Mouse (Mus musculus) forebrain, embryonic 15.5 days (tissue): ENCODE data around the gene Armc7. TPM values are rescaled to one million over a fixed set of nuclear protein-coding genes. Genes with fewer than 3 reads are reported as not detected.
"Not testable (repeated sequence)": the region's sequence is repeated elsewhere in the genome, so short reads cannot be mapped to it uniquely, and the experiment has no call there.

ENCODE experiments used
- ATAC-seq: fragments of 200-750 bp; cut with Nextera tagmentation; replicated peaks from 2 replicates; pipeline ENCODE4 v1.8.0; 2017; ENCODE audit warnings: mild to moderate bottlenecking, moderate TSS enrichment, moderate library complexity
- H3K27ac ChIP-seq: fragments of 300-500 bp; sonication (generic); replicated peaks from 2 replicates; pipeline ENCODE4 v1.5.1; 2015; ENCODE audit warnings: mild to moderate bottlenecking, inconsistent platforms
- H3K27me3 ChIP-seq: fragments of 300-500 bp; sonication (generic); 2 replicates; pipeline ENCODE4 v1.6.1; 2015; ENCODE audit warnings: inconsistent platforms
- H3K36me3 ChIP-seq: fragments of 300-500 bp; sonication (generic); 2 replicates; pipeline ENCODE4 v1.6.1; 2015; ENCODE audit warnings: mild to moderate bottlenecking, inconsistent platforms
- H3K4me1 ChIP-seq: fragments of 300-500 bp; sonication (generic); 2 replicates; pipeline ENCODE4 v1.6.1; 2015; ENCODE audit warnings: inconsistent platforms
- H3K4me2 ChIP-seq: fragments of 300-500 bp; sonication (generic); replicated peaks from 2 replicates; pipeline ENCODE4 v1.6.1; 2015; ENCODE audit warnings: mild to moderate bottlenecking, inconsistent platforms
- H3K4me3 ChIP-seq: fragments of 300-500 bp; sonication (generic); 2 replicates; pipeline ENCODE4 v1.5.1; 2015; ENCODE audit warnings: mild to moderate bottlenecking, inconsistent platforms
- H3K9ac ChIP-seq: fragments of 300-500 bp; sonication (generic); replicated peaks from 2 replicates; pipeline ENCODE4 v1.6.1; 2015; ENCODE audit warnings: mild to moderate bottlenecking, inconsistent platforms
- H3K9me3 ChIP-seq: fragments of 300-500 bp; sonication (generic); 2 replicates; pipeline ENCODE4 v1.6.1; 2016; ENCODE audit warnings: inconsistent platforms
- WGBS: fragments of 180-500 bp; shearing (Covaris S2); methylation state at CpG from one replicate; pipeline ENCODE4 v1.1.7; 2015; ENCODE audit warnings: mixed read lengths; 5-methylcytosine and 5-hydroxymethylcytosine counted together
- polyA plus RNA-seq: library from polyadenylated mRNA; unstranded; fragments of >200 nt; fragmentation: Nextera tagmentation; extraction: Ambion mirVana; gene quantifications from 2 replicates; pipeline ENCODE4 v1.2.1, GENCODE M21; 2015

The Armc7 gene
- polyA plus RNA-seq, 1 experiment from 2014 or later: 15.6 TPM

GRCm38 (mm10) chr11:115481553-115482259 lies 6.2 kb downstream of the Armc7 start:
- Histone ChIP-seq H3K9me3 (no peaks in the 10 kb centered on the region), H3K4me1 (peaks cover 8% of the 10 kb centered on the region), H3K9ac (no peak overlapping the region), H3K4me3 (no peak overlapping the region), H3K36me3 (0 out of 2 replicates have a peak, but pooled peaks cover 3% of the 10 kb centered on the region), H3K27me3 (no peaks in the 10 kb centered on the region), H3K27ac (no peak overlapping the region), H3K4me2 (no peak overlapping the region)
- ATAC-seq: no peak
- 82% methylated on average over 6 of the region's 6 CpGs for WGBS

GRCm38 (mm10) chr11:115483278-115483677 lies 7.8 kb downstream of the Armc7 start:
- Histone ChIP-seq H3K36me3 (0 out of 2 replicates have a peak, but pooled peaks cover 3% of the 10 kb centered on the region), H3K27me3 (no peaks in the 10 kb centered on the region), H3K4me2 (no peak overlapping the region), H3K4me1 (no peaks in the 10 kb centered on the region), H3K9me3 (no peaks in the 10 kb centered on the region), H3K27ac (no peak overlapping the region), H3K9ac (no peak overlapping the region), H3K4me3 (no peak overlapping the region)
- ATAC-seq: no peak
- WGBS: 73% methylated on average over 11 of the region's 11 CpGs

GRCm38 (mm10) chr11:115483726-115484125 lies 8.3 kb downstream of the Armc7 start:
- no peaks in the 10 kb centered on the region for H3K9me3 ChIP-seq
- WGBS: 18% methylated on average over 6 of the region's 6 CpGs
- H3K4me3 ChIP-seq: no peak overlapping the region
- no peaks in the 10 kb centered on the region for H3K27me3 ChIP-seq
- H3K36me3 ChIP-seq: 0 out of 2 replicates have a peak, but pooled peaks cover 4% of the 10 kb centered on the region
- H3K4me2 ChIP-seq: no peak overlapping the region
- no peak overlapping the region for H3K9ac ChIP-seq
- H3K27ac ChIP-seq: no peak overlapping the region
- H3K4me1 ChIP-seq: no peaks in the 10 kb centered on the region
- no peak for ATAC-seq

GRCm38 (mm10) chr11:115485155-115485554 lies 9.7 kb downstream of the Armc7 start:
- no peak overlapping the region for H3K27ac ChIP-seq

GRCm38 (mm10) chr11:115488551-115489104 lies 13.2 kb downstream of the Armc7 start:
- Histone ChIP-seq H3K4me1 (peaks cover 21% of the 10 kb centered on the region), H3K4me3 (no peak overlapping the region), H3K27ac (no peak overlapping the region), H3K9me3 (no peaks in the 10 kb centered on the region), H3K36me3 (peaks cover 7% of the 10 kb centered on the region; the same call in 1 of the 2 replicates), H3K27me3 (no peaks in the 10 kb centered on the region), H3K4me2 (no peak overlapping the region), H3K9ac (0 out of 2 replicates have a peak overlapping the region, but pooled peaks have one; percentile 14)
- no peak for ATAC-seq
- WGBS: 87% methylated on average over 19 of the region's 19 CpGs

More at GRCm38 (mm10) chr11:115485155-115485554, 9.7 kb downstream of the Armc7 start:
- Histone ChIP-seq H3K4me2 (no peak overlapping the region), H3K9ac (no peak overlapping the region), H3K36me3 (peaks cover 7% of the 10 kb centered on the region; the same call in 1 of the 2 replicates), H3K4me1 (peaks cover 2% of the 10 kb centered on the region; the same call in 1 of the 2 replicates), H3K27me3 (no peaks in the 10 kb centered on the region), H3K9me3 (no peaks in the 10 kb centered on the region), H3K4me3 (no peak overlapping the region)
- ATAC-seq: no peak
- 34% methylated on average over 12 of the region's 12 CpGs for WGBS

DNA sequence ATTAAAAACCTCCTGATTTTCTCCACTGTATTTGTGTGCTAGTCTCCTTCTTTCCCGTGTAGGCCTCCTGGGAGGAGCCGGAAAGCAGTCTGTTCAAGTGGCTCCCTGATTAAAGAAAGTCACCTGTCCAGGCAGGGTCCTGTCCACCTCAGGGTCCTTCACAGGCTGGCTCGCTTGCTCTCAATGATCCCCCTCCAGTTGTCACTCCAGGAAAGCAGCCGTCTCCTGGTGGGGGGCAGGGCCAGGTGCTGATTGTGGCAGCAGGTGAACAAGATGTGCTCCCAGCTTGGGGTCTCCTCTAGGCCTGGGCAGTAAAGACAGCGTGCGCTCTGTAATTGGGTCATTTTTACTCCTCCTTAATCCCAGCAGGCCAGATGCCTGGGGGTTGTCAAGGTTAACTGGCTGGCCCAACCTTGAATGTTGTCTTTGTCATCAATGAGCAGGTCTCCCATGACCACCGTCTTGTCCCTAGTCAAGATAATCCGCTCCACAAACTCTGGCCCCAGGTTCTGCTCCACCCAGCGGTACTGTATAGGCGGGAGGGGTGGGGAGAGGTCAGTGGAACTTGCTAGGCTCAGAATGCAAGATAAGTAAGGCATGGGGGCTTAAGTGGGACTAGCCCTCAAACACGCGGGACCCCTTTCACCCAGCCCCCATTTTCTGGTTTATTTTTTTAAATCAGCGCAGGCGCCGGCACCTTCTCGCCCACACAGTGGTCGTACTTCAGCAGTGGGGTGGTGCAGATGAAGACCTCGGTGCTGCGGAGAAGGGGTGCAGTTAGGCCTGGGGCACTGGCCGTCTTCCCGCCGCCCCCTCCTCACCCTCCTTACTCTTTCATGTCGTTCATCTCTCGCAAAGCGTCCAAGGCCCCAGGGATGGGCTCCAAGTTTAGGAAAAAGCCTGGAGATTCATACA lies 15.2 kb downstream of the Armc7 start:
- peak overlapping the region; percentile 70 for H3K9ac ChIP-seq
- H3K4me2 ChIP-seq: peak overlapping the region; percentile 72
- H3K27me3 ChIP-seq: no peaks in the 10 kb centered on the region
- H3K4me1 ChIP-seq: peaks cover 21% of the 10 kb centered on the region
- H3K27ac ChIP-seq: peak overlapping the region; percentile 80
- peak overlapping the region; percentile 76 for H3K4me3 ChIP-seq
- no peaks in the 10 kb centered on the region for H3K9me3 ChIP-seq
- peak; percentile 38 for ATAC-seq
- peaks cover 7% of the 10 kb centered on the region; the same call in 1 of the 2 replicates for H3K36me3 ChIP-seq
- WGBS: 23% methylated on average over 25 of the region's 25 CpGs

- Histone ChIP-seq H3K27ac (peak within 1 kb of the TSS; percentile 80), H3K27me3 (no peaks in the 10 kb centered on the region), H3K4me2 (peak within 1 kb of the TSS; percentile 72), H3K4me3 (peak within 1 kb of the TSS; percentile 76), H3K9ac (peak within 1 kb of the TSS; percentile 70), H3K4me1 (peaks cover 21% of the 10 kb centered on the region), H3K9me3 (no peaks in the 10 kb centered on the region), H3K36me3 (peaks cover 9% of the 10 kb centered on the region)
- under 1% methylated on average over 43 of the region's 43 CpGs for WGBS
- ATAC-seq: peak; percentile 89
These were observed 16.1 kb downstream of the Armc7 start, which contains the start of gene Nt5c for GRCm38 (mm10) chr11:115491356-115492083. Gene Nt5c (minus strand): TSS chr11:115491862.

- Histone ChIP-seq H3K9me3 (no peaks in the 10 kb centered on the region), H3K4me3 (peak overlapping the region; percentile 76), H3K9ac (no peak overlapping the region), H3K4me2 (peak overlapping the region; percentile 72), H3K4me1 (peaks cover 21% of the 10 kb centered on the region), H3K36me3 (peaks cover 18% of the 10 kb centered on the region), H3K27ac (no peak overlapping the region), H3K27me3 (no peaks in the 10 kb centered on the region)
- ATAC-seq: no peak
- 31% methylated on average over 6 of the region's 6 CpGs for WGBS
These were observed 16.9 kb downstream of the Armc7 start for GRCm38 (mm10) chr11:115492387-115492786.

- not testable (repeated sequence) for H3K4me2 ChIP-seq, H3K4me1 ChIP-seq, H3K27me3 ChIP-seq, H3K27ac ChIP-seq, ATAC-seq, H3K4me3 ChIP-seq, H3K9ac ChIP-seq, H3K9me3 ChIP-seq
- H3K36me3 ChIP-seq: peaks cover 52% of the 10 kb centered on the region
- WGBS: 90% methylated on average over 9 of the region's 9 CpGs
These were observed 21.1 kb downstream of the Armc7 start for GRCm38 (mm10) chr11:115496559-115496958.

DNA sequence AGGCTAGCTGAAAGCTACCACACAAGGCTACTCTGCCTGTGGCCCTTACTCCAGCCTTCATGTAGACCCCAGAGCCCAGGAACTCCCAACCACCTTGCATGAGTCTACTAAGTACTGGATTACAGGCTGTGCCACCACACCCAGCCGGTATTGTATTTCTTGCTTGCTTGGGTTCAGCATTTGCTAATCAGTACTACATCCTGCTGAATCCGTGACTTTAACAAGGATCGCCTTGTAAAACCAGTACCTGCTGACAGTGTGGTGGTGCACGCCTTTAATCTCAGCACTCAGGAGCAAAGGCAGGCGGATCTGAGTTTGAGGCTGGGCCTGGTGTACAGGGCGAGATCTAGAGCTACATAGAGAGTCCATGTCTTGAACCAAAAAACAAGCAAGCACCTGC lies 27.2 kb downstream of the Armc7 start:
- H3K9me3 ChIP-seq: no peaks in the 10 kb centered on the region
- no peak overlapping the region for H3K9ac ChIP-seq
- H3K4me1 ChIP-seq: peaks cover 39% of the 10 kb centered on the region
- ATAC-seq: no peak
- no peak overlapping the region for H3K4me3 ChIP-seq
- H3K36me3 ChIP-seq: peaks cover 59% of the 10 kb centered on the region
- no peak overlapping the region for H3K4me2 ChIP-seq
- no peak overlapping the region for H3K27ac ChIP-seq
- no peaks in the 10 kb centered on the region for H3K27me3 ChIP-seq
- WGBS: 96% methylated on average over 6 of the region's 6 CpGs

DNA sequence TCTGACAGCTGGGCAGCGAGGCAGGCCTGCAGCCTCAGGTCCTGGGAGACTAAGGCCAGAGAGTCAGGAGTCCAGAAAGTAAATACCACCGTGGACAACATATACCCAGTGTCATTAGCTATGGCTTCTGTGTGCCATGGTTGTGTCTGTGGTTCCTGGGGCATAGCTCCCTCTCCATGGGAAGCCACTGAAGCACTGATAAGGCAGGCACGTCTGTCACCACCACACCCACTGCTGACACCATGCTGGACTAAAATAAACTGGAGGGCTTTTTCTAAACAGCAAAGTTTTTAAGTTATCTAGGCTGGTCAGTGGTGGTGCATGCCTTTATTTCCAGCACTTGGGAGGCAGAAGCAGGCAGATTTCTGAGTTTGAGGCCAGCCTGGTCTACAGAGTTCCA lies 31.1 kb downstream of the Armc7 start:
- Histone ChIP-seq H3K4me3 (no peak overlapping the region), H3K9ac (no peak overlapping the region), H3K36me3 (peaks cover 21% of the 10 kb centered on the region), H3K4me1 (peaks cover 73% of the 10 kb centered on the region), H3K27ac (no peak overlapping the region), H3K27me3 (no peaks in the 10 kb centered on the region), H3K4me2 (no peak overlapping the region), H3K9me3 (no peaks in the 10 kb centered on the region)
- 70% methylated on average over 3 of the region's 3 CpGs for WGBS
- ATAC-seq: no peak
